Mouse (Mus musculus) kidney, postnatal 0 days (tissue): ENCODE measurements around the gene Ntsr2. TPM values are rescaled to one million over a fixed set of nuclear protein-coding genes. Genes with fewer than 3 reads are reported as not detected.

Experiments used
- ATAC-seq: fragments of 200-750 bp; cut with Nextera tagmentation; replicated peaks from 2 replicates; pipeline ENCODE4 v1.8.0; 2017; ENCODE audit warnings: low read depth, moderate number of reproducible peaks, moderate TSS enrichment, moderate library complexity; ENCODE audit not compliant: low FRiP score
- DNase-seq: peaks from one replicate; pipeline ENCODE4 v3.0.0-alpha.2; 2016; ENCODE audit warnings: low spot score
- H3K27ac ChIP-seq: fragments of 300-500 bp; sonication (generic); 2 replicates; pipeline ENCODE4 v1.5.1; 2014; ENCODE audit warnings: mild to moderate bottlenecking
- H3K27me3 ChIP-seq: fragments of 300-500 bp; sonication (generic); 2 replicates; pipeline ENCODE4 v1.6.1; 2014; ENCODE audit warnings: low read length, mixed read lengths; ENCODE audit not compliant: insufficient read depth
- H3K36me3 ChIP-seq: fragments of 300-500 bp; sonication (generic); 2 replicates; pipeline ENCODE4 v1.6.1; 2014; ENCODE audit warnings: low read length, mixed read lengths; ENCODE audit not compliant: insufficient read depth
- H3K4me1 ChIP-seq: fragments of 300-500 bp; sonication (generic); replicated peaks from 2 replicates; pipeline ENCODE4 v1.6.1; 2014; ENCODE audit warnings: antibody characterized with exemption, low read length, mixed read lengths; ENCODE audit not compliant: insufficient read depth
- H3K4me2 ChIP-seq: fragments of 300-500 bp; sonication (generic); 2 replicates; pipeline ENCODE4 v1.6.1; 2014; ENCODE audit warnings: mild to moderate bottlenecking, low read length, moderate library complexity, mixed read lengths
- H3K4me3 ChIP-seq: fragments of 300-500 bp; sonication (generic); replicated peaks from 2 replicates; pipeline ENCODE4 v1.5.1; 2014; ENCODE audit warnings: low read depth, low read length
- H3K9ac ChIP-seq: fragments of 300-500 bp; sonication (generic); 2 replicates; pipeline ENCODE4 v1.6.1; 2014; ENCODE audit warnings: low read depth, low read length
- H3K9me3 ChIP-seq: fragments of 300-500 bp; sonication (generic); replicated peaks from 2 replicates; pipeline ENCODE4 v1.6.1; 2016; ENCODE audit warnings: low read length, inconsistent platforms, mixed read lengths
- CTCF ChIP-seq: IDR thresholded peaks from 2 replicates; pipeline ENCODE4 v1.5.1; 2016; ENCODE audit warnings: antibody characterized with exemption, low read depth, mild to moderate bottlenecking, moderate library complexity
- WGBS: fragments of 180-500 bp; shearing (Covaris S2); extraction: QIAGEN DNeasy Blood & Tissue Kit; methylation state at CpG from one replicate; pipeline ENCODE4 v1.1.7; 2014; 5-methylcytosine and 5-hydroxymethylcytosine counted together
- polyA plus RNA-seq: library from polyadenylated mRNA; unstranded; fragments of >200 nt; fragmentation: Nextera tagmentation; extraction: Ambion mirVana; gene quantifications from 2 replicates; pipeline ENCODE4 v1.2.1, GENCODE M21; 2015

Gene Ntsr2
- polyA plus RNA-seq = 0.20 TPM in 1 of 2 replicates, not detected in the other

GRCm38 (mm10) chr12:16653332-16654093 is at the start of gene Ntsr2:
Ntsr2 (plus strand) TSS chr12:16653382.
- Histone ChIP-seq H3K36me3 (no peaks in the 10 kb centered on the region), H3K4me2 (peak within 1 kb of the TSS; percentile 37; the same call in 1 of the 2 replicates), H3K9ac (no peak within 1 kb of the TSS), H3K4me3 (peak within 1 kb of the TSS; percentile 4; the same call in 1 of the 2 replicates), H3K9me3 (no peaks in the 10 kb centered on the region), H3K27me3 (peaks cover 21% of the 10 kb centered on the region; the same call in 1 of the 2 replicates), H3K27ac (no peak within 1 kb of the TSS), H3K4me1 (0 out of 2 replicates have a peak, but pooled peaks cover 3% of the 10 kb centered on the region)
- ATAC-seq (peak; percentile 94), DNase-seq (peak; percentile 79)
- WGBS = 5% methylated on average over 58 of the region's 58 CpGs
- no peak for TF ChIP-seq CTCF

GRCm38 (mm10) chr12:16605624-16606023 is 47.6 kb upstream of the Ntsr2 start:
- Histone ChIP-seq H3K27ac (no peak overlapping the region), H3K4me2 (no peak overlapping the region), H3K36me3 (no peaks in the 10 kb centered on the region), H3K27me3 (no peaks in the 10 kb centered on the region), H3K9me3 (no peaks in the 10 kb centered on the region), H3K4me1 (no peaks in the 10 kb centered on the region), H3K4me3 (no peak overlapping the region), H3K9ac (no peak overlapping the region)
- DNase-seq (no peak), ATAC-seq (no peak)
- no peak for TF ChIP-seq CTCF
- WGBS = 68% methylated on average over 5 of the region's 5 CpGs

- Histone ChIP-seq H3K9ac (no peak within 1 kb of the TSS), H3K27ac (no peak within 1 kb of the TSS), H3K36me3 (no peaks in the 10 kb centered on the region), H3K9me3 (no peaks in the 10 kb centered on the region), H3K27me3 (no peaks in the 10 kb centered on the region), H3K4me3 (no peak within 1 kb of the TSS), H3K4me1 (no peaks in the 10 kb centered on the region), H3K4me2 (no peak within 1 kb of the TSS)
- DNase-seq (no peak), ATAC-seq (no peak)
- TF ChIP-seq CTCF = no peak
- 83% methylated on average over 2 of the region's 2 CpGs for WGBS
These were observed 42.2 kb upstream of the Ntsr2 start, which contains the start of gene Lpin1 for GRCm38 (mm10) chr12:16610936-16611335. Lpin1 (minus strand) TSS chr12:16610966.

- no peaks in the 10 kb centered on the region for H3K36me3 ChIP-seq
- TF ChIP-seq CTCF = no peak
- 0 out of 2 replicates have a peak, but pooled peaks cover 4% of the 10 kb centered on the region for H3K4me1 ChIP-seq
- no peak overlapping the region for H3K4me3 ChIP-seq
- no peaks in the 10 kb centered on the region for H3K27me3 ChIP-seq
- H3K9me3 ChIP-seq = no peaks in the 10 kb centered on the region
- no peak overlapping the region for H3K9ac ChIP-seq
- no peak overlapping the region for H3K4me2 ChIP-seq
- ATAC-seq = no peak
- no peak overlapping the region for H3K27ac ChIP-seq
- 55% methylated on average over 3 of the region's 3 CpGs for WGBS
- no peak for DNase-seq
These were observed 38.6 kb upstream of the Ntsr2 start for GRCm38 (mm10) chr12:16614556-16614955.

- 78% methylated on average over 2 of the region's 2 CpGs for WGBS
These were observed 37.4 kb upstream of the Ntsr2 start for GRCm38 (mm10) chr12:16615738-16616137.

GRCm38 (mm10) chr12:16618512-16619274 is 34.5 kb upstream of the Ntsr2 start:
- H3K9me3 ChIP-seq = no peaks in the 10 kb centered on the region
- peak; percentile 84 for DNase-seq
- peak; percentile 88 for ATAC-seq
- no peak overlapping the region for H3K4me3 ChIP-seq
- TF ChIP-seq CTCF = no peak
- no peaks in the 10 kb centered on the region for H3K36me3 ChIP-seq
- no peak overlapping the region for H3K27ac ChIP-seq
- no peak overlapping the region for H3K9ac ChIP-seq
- no peaks in the 10 kb centered on the region for H3K27me3 ChIP-seq
- H3K4me2 ChIP-seq = no peak overlapping the region; the same call in 1 of the 2 replicates
- 0 out of 2 replicates have a peak, but pooled peaks cover 4% of the 10 kb centered on the region for H3K4me1 ChIP-seq
- 11% methylated on average over 12 of the region's 12 CpGs for WGBS

More at GRCm38 (mm10) chr12:16615738-16616137, 37.4 kb upstream of the Ntsr2 start:
- H3K9ac ChIP-seq = no peak overlapping the region
- DNase-seq (no peak), ATAC-seq (no peak)
- H3K4me3 ChIP-seq = no peak overlapping the region
- no peak overlapping the region for H3K4me2 ChIP-seq
- H3K9me3 ChIP-seq = no peaks in the 10 kb centered on the region
- 0 out of 2 replicates have a peak, but pooled peaks cover 4% of the 10 kb centered on the region for H3K4me1 ChIP-seq
- TF ChIP-seq CTCF = no peak
- no peaks in the 10 kb centered on the region for H3K27me3 ChIP-seq
- no peak overlapping the region for H3K27ac ChIP-seq
- H3K36me3 ChIP-seq = no peaks in the 10 kb centered on the region
